Mouse (Mus musculus): Measurements from ENCODE around the gene Nim1k. TPM values are rescaled to one million over a fixed set of nuclear protein-coding genes. Genes with fewer than 3 reads are reported as not detected.

Nim1k gene
- total and polyA plus RNA-seq, 2 experiments from 2014 or later, result 7.4 to 10.3 TPM

DNA sequence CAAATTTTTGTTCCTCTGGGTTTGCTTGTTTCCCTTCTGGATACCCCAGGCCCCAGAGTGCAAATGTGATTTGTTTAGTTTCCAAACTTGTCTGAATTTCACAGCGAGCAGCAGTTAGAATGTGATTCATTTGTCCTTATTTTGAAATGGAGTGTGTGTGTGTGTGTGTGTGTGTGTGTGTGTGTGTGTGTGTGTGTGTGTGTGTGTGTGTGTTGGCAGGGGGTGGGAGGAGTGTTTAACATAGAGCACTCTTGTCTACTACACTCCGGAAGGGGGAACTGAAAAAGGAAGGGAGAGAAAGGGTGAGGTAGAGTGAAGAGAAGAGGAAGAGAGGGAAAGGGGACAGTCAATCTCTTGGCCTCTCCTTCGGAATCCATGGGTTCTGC is 1.1 kb downstream of the Nim1k start:
- Histone ChIP-seq H3K36me3 (ENCODE audit: insufficient read depth, low read length) (no peaks in the 10 kb centered on the region), H3K4me3 (ENCODE audit: low read length) (peak overlapping the region; percentile 71), H3K9me3 (ENCODE audit: low read length) (no peaks in the 10 kb centered on the region), H3K27me3 (ENCODE audit: insufficient read depth, low read length) (no peaks in the 10 kb centered on the region), H3K9ac (replicated peaks; ENCODE audit: low read length) (peak overlapping the region; percentile 83; the same call in 1 of the 2 replicates), H3K4me2 (ENCODE audit: low read depth, low read length) (peak overlapping the region; percentile 94), H3K27ac (peak overlapping the region; percentile 93; the same call in 1 of the 2 replicates), H3K4me1 (ENCODE audit: insufficient read depth, low read length) (peaks cover 9% of the 10 kb centered on the region; the same call in 1 of the 2 replicates)
- ATAC-seq, result no peak
- TF ChIP-seq CTCF (IDR thresholded peaks at IDR 0.05; ENCODE audit: low read depth), result no peak
- WGBS, result 16% methylated on average over 3 of the region's 3 CpGs
- no peak for DNase-seq (ENCODE audit: low spot score)

GRCm38 (mm10) chr13:119753859-119754634 is 1.6 kb downstream of the Nim1k start:
- H3K4me3 ChIP-seq (ENCODE audit: low read length), result peak overlapping the region; percentile 18
- no peaks in the 10 kb centered on the region for H3K27me3 ChIP-seq (ENCODE audit: insufficient read depth, low read length)
- 38% methylated on average over 9 of the region's 9 CpGs for WGBS
- 0 out of 2 replicates have a peak overlapping the region, but pooled peaks have one; percentile 24 for H3K9ac ChIP-seq (replicated peaks; ENCODE audit: low read length)
- DNase-seq (ENCODE audit: low spot score), result peak; percentile 58
- peak overlapping the region; percentile 62; the same call in 1 of the 2 replicates for H3K27ac ChIP-seq
- peak; percentile 22; the same call in 1 of the 2 replicates for ATAC-seq
- peaks cover 9% of the 10 kb centered on the region; the same call in 1 of the 2 replicates for H3K4me1 ChIP-seq (ENCODE audit: insufficient read depth, low read length)
- H3K4me2 ChIP-seq (ENCODE audit: low read depth, low read length), result peak overlapping the region; percentile 94
- no peaks in the 10 kb centered on the region for H3K9me3 ChIP-seq (ENCODE audit: low read length)
- 0 out of 2 replicates have a peak, but pooled peaks have one; percentile 18 for TF ChIP-seq CTCF (IDR thresholded peaks at IDR 0.05; ENCODE audit: low read depth)
- no peaks in the 10 kb centered on the region for H3K36me3 ChIP-seq (ENCODE audit: insufficient read depth, low read length)

- H3K27ac ChIP-seq, result no peak overlapping the region
- H3K4me1 ChIP-seq (ENCODE audit: insufficient read depth, low read length), result no peaks in the 10 kb centered on the region
- 93% methylated on average over 4 of the region's 4 CpGs for WGBS
- TF ChIP-seq CTCF (IDR thresholded peaks at IDR 0.05; ENCODE audit: low read depth), result no peak
- H3K9ac ChIP-seq (replicated peaks; ENCODE audit: low read length), result no peak overlapping the region
- no peaks in the 10 kb centered on the region for H3K27me3 ChIP-seq (ENCODE audit: insufficient read depth, low read length)
- H3K4me3 ChIP-seq (ENCODE audit: low read length), result no peak overlapping the region
- no peak overlapping the region for H3K4me2 ChIP-seq (ENCODE audit: low read depth, low read length)
- ATAC-seq (no peak), DNase-seq (ENCODE audit: low spot score) (no peak)
- H3K9me3 ChIP-seq (ENCODE audit: low read length), result no peaks in the 10 kb centered on the region
- no peaks in the 10 kb centered on the region for H3K36me3 ChIP-seq (ENCODE audit: insufficient read depth, low read length)
Measured at GRCm38 (mm10) chr13:119746930-119747329, 8.8 kb downstream of the Nim1k start.

GRCm38 (mm10) chr13:119743470-119743869 is 12.2 kb downstream of the Nim1k start:
- H3K4me1 ChIP-seq (ENCODE audit: insufficient read depth, low read length), result no peaks in the 10 kb centered on the region
- no peak overlapping the region for H3K4me3 ChIP-seq (ENCODE audit: low read length)
- 84% methylated on average over 3 of the region's 3 CpGs for WGBS
- TF ChIP-seq CTCF (IDR thresholded peaks at IDR 0.05; ENCODE audit: low read depth), result no peak; the same call in 1 of the 2 replicates
- H3K27ac ChIP-seq, result no peak overlapping the region
- no peak for DNase-seq (ENCODE audit: low spot score)
- no peaks in the 10 kb centered on the region for H3K36me3 ChIP-seq (ENCODE audit: insufficient read depth, low read length)
- H3K9ac ChIP-seq (replicated peaks; ENCODE audit: low read length), result no peak overlapping the region
- no peak overlapping the region for H3K4me2 ChIP-seq (ENCODE audit: low read depth, low read length)
- H3K9me3 ChIP-seq (ENCODE audit: low read length), result no peaks in the 10 kb centered on the region
- no peak for ATAC-seq
- no peaks in the 10 kb centered on the region for H3K27me3 ChIP-seq (ENCODE audit: insufficient read depth, low read length)

DNA sequence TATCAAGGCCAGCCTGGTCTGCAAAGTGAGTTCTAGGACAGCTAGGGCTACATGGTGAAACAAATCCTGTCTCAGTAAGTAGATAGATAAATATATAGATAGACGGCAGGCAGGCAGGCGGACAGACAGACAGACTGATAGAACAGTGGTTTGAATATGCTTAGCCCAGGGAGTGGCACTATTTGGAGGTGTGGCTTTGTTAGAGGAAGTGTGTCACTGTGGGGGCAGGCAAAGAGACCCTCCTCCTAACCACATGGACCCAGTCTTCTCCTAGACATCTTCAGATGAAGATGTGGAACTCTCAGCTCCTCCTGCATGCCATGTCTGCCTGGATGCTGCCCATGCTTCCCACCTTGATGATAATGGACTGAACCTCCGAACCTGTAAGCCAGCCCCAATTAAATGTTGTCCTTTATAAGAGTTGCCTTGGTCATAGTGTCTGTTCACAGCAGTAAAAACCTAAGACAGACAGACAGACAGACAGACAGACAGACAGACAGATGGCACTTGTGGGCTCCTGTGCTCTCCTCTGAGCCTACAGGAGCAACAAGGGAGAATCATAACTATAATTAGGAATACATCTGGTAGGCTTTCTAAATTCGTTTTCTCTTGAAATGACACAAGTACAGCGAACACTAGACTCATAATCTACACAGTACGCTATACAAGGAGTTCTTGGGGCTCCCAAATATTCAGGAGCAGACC is 12.8 kb downstream of the Nim1k start:
- ATAC-seq (no peak), DNase-seq (ENCODE audit: low spot score) (no peak)
- no peak for TF ChIP-seq CTCF (IDR thresholded peaks at IDR 0.05; ENCODE audit: low read depth)
- H3K27me3 ChIP-seq (ENCODE audit: insufficient read depth, low read length), result no peaks in the 10 kb centered on the region
- no peaks in the 10 kb centered on the region for H3K9me3 ChIP-seq (ENCODE audit: low read length)
- no peak overlapping the region for H3K27ac ChIP-seq
- no peak overlapping the region for H3K4me3 ChIP-seq (ENCODE audit: low read length)
- no peak overlapping the region for H3K9ac ChIP-seq (replicated peaks; ENCODE audit: low read length)
- H3K4me1 ChIP-seq (ENCODE audit: insufficient read depth, low read length), result no peaks in the 10 kb centered on the region
- H3K4me2 ChIP-seq (ENCODE audit: low read depth, low read length), result no peak overlapping the region
- WGBS, result 88% methylated on average over 6 of the region's 6 CpGs
- no peaks in the 10 kb centered on the region for H3K36me3 ChIP-seq (ENCODE audit: insufficient read depth, low read length)

DNA sequence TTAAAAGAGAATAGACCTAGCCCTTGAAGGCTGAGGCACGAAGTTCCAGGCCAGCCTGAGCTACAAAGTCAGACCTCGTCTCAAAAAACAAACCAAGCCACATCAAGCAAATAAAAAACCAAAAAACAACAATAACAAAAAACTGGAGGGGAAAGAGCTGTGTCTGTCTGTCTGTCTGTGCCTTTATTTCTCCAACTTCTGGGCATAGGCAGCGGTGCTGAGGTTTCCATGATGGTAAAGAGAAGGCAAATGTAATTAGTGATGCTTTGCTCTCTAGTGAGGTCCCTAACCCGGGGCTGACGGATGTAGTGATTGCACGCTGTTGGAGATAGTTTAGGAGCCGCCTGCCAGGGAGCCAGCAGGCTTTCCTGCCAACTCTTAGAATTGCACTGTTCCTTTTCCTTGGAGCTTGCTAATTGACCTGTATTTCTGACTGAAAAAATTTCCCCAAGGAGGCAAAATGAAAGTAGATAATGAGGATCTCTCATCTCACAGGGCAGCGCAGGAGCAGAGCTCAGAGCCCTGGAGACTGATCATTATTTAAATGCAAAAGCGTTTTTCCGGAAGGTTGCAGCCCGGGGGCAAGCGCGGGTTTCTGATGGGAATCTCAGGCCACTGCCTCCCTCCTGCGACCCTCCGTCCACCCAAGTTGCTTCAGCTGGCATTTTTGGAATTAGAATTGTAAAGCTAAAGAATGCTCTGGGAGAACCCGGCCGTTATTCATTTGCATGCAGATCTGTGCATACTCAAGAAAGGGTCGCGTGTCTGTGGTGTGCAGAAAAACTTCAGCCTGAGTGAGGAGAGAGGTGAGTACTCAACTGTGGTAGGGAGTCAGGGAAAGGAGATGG is 14.1 kb downstream of the Nim1k start:
- no peaks in the 10 kb centered on the region for H3K27me3 ChIP-seq (ENCODE audit: insufficient read depth, low read length)
- 0 out of 2 replicates have a peak overlapping the region, but pooled peaks have one; percentile 21 for H3K9ac ChIP-seq (replicated peaks; ENCODE audit: low read length)
- no peaks in the 10 kb centered on the region for H3K36me3 ChIP-seq (ENCODE audit: insufficient read depth, low read length)
- no peak overlapping the region; the same call in 1 of the 2 replicates for H3K27ac ChIP-seq
- no peaks in the 10 kb centered on the region for H3K9me3 ChIP-seq (ENCODE audit: low read length)
- DNase-seq (ENCODE audit: low spot score) (peak; percentile 45), ATAC-seq (no peak; the same call in 1 of the 2 replicates)
- TF ChIP-seq CTCF (IDR thresholded peaks at IDR 0.05; ENCODE audit: low read depth), result no peak
- peak overlapping the region; percentile 24 for H3K4me3 ChIP-seq (ENCODE audit: low read length)
- H3K4me2 ChIP-seq (ENCODE audit: low read depth, low read length), result peak overlapping the region; percentile 54
- H3K4me1 ChIP-seq (ENCODE audit: insufficient read depth, low read length), result 0 out of 2 replicates have a peak, but pooled peaks cover 3% of the 10 kb centered on the region
- WGBS, result 6% methylated on average over 19 of the region's 19 CpGs
